Mouse (Mus musculus) lung, adult 18-20 months (tissue): ENCODE data around the gene Oas3.
"Not testable (repeated sequence)": the region's sequence is repeated elsewhere in the genome, so short reads cannot be mapped to it uniquely, and the experiment has no call there.

Experiments used
- DNase-seq, 2 experiments: peaks; one replicate each; pipeline ENCODE4 v3.0.0; 2022; ENCODE audit warnings: mixed read lengths in 2 of 2

The Oas3 gene

GRCm38 (mm10) chr5:120777478-120777877 is at the start of gene Oas3:
Oas3 (minus strand) TSS chr5:120777661.
- DNase-seq, result no peak

DNA sequence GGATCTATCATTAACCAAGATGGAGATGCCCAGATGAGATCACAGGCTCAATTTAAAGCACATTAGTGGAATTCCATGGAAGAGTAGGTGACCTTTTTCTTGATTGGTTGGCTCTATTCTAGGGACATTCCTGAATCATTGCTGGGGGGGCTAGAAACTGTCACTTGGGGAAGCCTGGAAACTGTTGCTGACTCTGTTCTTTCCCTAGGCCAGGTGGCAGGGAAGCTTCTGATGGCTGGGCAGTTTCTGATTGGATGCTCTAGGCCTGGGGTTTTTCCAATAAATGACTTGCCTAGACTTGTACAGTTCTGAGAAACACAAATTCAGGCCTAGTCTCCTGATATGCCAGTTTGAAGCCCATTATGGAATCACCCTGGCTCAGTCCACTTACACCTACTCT is 41.5 kb upstream of the Oas3 start:
- no peak for DNase-seq

DNA sequence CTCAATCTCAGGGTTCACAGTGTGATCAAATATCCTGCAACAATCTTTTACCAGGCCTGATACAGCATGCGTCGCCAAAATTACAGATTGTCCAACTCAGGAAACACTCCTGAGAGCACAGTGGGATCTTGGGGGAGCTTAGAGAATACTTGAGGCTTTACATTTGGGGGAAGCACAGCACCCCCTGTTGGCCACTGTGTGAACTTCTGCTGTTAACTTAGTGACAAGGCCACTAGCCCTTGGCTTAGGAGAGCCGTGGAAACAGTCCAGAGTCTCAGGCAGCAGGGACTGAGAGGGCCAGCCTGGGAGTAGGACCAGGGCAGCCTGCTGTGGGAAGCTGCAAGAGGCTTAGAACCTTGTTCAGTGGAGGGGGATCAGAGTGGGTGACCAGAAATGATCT is 38.5 kb upstream of the Oas3 start:
- DNase-seq, result peak; percentile 23 to 26

DNA sequence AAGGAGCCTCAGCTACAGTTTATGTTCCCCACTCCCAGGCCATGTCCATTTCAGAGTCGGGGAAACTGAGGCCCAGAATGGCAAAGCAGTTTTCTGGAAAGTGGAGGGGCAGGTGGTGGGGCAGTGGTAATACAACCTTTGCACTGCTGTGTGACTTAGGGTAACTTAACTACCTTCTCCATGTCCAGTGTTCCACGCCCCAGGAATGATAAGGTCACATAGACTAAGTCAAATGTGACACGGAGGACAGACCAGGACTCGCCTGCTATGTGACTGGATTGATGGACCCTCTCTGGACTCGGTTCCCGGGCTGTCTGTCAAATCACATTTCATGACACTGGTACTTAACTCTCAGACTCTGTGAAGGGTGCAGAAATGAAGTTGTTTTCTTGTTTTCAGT is 35.6 kb upstream of the Oas3 start:
- DNase-seq, result no peak

- peak; percentile 91 to 93 for DNase-seq
Measured at GRCm38 (mm10) chr5:120811951-120812819, 34.7 kb upstream of the Oas3 start, which contains the start of gene Oas1c. Oas1c (minus strand) TSS chr5:120812514.

GRCm38 (mm10) chr5:120809171-120809570 is 31.7 kb upstream of the Oas3 start:
- DNase-seq, result no peak

GRCm38 (mm10) chr5:120806458-120806857 is 29.0 kb upstream of the Oas3 start:
- peak; percentile 45 to 49 for DNase-seq

GRCm38 (mm10) chr5:120803596-120803995 is 26.1 kb upstream of the Oas3 start:
- no peak for DNase-seq

DNA sequence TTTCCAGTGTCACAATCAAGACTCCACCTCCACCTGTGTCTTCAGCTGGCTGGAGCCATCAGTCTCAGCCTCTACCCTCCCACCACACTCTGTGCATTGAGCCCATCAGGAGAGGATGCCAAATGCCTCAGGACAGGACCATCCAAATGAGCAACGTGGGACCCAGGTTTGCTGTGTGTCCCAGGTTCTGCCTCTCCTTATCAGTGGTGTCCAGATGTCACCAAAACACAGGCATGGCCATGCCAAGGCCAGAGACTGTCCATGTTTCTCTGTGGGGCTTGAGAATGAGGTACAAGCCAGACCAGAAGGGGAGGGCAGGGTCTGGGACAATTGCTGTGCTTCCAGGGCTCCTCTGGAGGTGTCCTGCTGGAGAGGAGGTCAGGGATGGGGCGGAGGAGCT is 21.5 kb upstream of the Oas3 start:
- not testable (repeated sequence) for DNase-seq

- DNase-seq, result not testable (repeated sequence)
Measured at GRCm38 (mm10) chr5:120798147-120798546, 20.7 kb upstream of the Oas3 start.

DNA sequence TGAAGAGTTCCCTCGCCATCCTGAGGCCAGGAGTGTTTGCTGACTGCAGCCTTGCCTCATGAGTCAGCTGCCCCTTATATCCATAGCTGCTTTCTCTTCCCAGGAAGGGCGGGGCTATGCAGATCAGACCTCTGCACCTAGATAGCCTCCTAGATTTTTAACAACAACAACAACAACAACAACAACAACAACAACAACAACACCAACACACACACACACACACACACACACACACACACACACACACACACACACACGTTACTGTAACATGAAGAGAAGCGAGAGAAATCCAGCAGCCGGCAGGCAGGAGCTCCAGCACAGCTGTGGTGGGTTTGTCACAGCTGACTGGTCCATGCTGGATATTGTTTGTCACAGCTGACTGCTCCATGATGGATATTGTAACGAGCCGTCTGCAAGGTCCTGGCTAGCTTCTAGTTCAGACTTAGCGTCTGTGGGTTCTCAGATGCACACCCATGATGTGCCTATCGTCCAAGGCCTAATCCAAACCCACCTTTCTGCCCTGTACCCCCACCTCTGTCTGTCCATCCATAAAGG is 18.1 kb upstream of the Oas3 start, which contains the start of gene Oas1e:
TSS of gene Oas1e (minus strand) at position 51 of the 555 bp plus-strand sequence.
- DNase-seq, result not testable (repeated sequence)

- peak; percentile 37 to 45 for DNase-seq
Measured at GRCm38 (mm10) chr5:120793043-120793442, 15.6 kb upstream of the Oas3 start.

DNA sequence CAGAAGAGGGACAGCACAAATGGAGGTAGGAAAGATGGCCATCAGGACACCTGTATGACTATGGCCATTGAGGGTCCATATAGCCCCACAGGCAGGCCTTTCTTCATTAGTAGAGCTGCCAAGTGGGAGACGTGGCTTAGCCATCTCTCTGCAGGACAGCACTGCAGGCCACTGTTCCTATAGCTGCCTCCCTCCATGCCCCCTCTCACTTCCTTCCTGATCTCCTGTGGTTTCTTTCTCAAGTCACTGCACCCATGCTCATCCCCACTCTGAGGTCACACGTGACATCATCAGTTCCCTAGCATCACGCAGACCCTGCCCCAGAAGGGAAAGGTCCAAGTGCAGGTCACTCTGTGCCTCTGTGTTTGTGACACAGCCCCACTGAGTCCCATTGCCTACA is 9.6 kb upstream of the Oas3 start:
- no peak for DNase-seq

DNA sequence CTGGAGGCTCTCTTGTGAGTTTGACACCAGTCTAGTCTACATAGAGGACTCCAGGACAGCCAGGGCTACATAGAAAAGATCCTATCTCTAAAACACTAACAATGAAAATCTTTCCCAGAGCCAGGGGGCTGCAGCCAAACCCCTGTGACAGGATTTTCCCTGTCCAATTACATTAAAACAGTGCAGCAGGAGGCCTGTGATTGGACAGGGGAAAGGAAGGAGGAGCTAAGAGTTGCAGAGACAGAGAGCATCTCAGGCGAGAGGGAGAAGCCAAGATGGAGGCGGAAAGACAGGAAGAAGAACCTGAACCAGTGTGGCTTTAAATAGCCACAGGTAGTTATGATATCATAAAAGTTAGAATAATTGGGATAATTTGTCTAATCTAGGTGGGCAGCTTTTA is 5.0 kb upstream of the Oas3 start:
- no peak for DNase-seq

GRCm38 (mm10) chr5:120781646-120782045 is 4.2 kb upstream of the Oas3 start:
- no peak for DNase-seq

DNA sequence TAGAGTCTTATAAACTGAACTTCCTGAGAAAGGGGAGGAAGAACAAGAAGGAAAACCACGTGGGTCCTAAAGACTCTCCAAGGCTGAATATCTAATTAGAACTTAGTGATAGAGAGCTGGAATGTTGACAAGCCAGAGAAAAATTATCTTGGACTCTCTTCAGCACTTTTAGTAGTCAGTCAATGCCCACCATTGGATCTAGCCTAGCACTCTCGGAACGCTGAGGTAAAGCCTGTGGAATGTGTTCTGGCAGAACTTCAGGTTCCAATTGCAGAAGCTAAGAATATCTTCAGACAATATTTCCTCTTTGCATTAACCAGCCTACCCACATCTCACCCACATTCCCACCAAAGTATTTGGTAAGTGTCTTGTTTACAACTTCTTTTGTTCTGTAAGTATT is 2.5 kb upstream of the Oas3 start:
- peak; percentile 18 to 39 for DNase-seq

- DNase-seq, result no peak
Measured at GRCm38 (mm10) chr5:120778941-120779340, 1.5 kb upstream of the Oas3 start.

GRCm38 (mm10) chr5:120776801-120777200 is 660 bp downstream of the Oas3 start:
- DNase-seq, result no peak

GRCm38 (mm10) chr5:120775287-120775985 is 2.0 kb downstream of the Oas3 start:
- DNase-seq, result peak; percentile 3 to 12

- DNase-seq, result no peak
Measured at GRCm38 (mm10) chr5:120769396-120769795, 8.1 kb downstream of the Oas3 start.

GRCm38 (mm10) chr5:120765010-120765409 is 12.5 kb downstream of the Oas3 start:
- DNase-seq, result no peak

DNA sequence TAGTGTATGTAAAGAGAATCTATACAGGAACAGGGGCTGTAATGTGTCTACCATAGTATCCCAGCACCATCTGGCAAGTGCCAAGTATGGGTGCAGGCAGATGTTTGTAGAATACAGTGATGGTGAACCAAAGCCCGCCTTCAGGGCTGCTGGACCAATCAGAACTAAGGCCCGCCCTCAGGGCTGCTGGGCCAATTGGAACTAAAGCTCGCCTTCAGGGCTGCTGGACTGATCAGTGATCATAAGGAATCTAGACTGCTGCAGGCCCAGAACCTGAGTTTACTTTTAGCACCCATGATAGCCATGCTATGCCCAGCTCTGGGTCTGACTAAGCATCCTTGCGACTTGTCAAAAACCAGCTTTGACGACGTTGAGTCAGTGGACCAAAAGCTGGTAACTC is 15.6 kb downstream of the Oas3 start:
- DNase-seq, result no peak

GRCm38 (mm10) chr5:120754215-120754614 is 23.2 kb downstream of the Oas3 start:
- DNase-seq, result no peak

- DNase-seq, result no peak
Measured at GRCm38 (mm10) chr5:120752786-120753185, 24.7 kb downstream of the Oas3 start.
